14 mouse cellular contexts compared by ENCODE assay signal in the genomic region with DNA sequence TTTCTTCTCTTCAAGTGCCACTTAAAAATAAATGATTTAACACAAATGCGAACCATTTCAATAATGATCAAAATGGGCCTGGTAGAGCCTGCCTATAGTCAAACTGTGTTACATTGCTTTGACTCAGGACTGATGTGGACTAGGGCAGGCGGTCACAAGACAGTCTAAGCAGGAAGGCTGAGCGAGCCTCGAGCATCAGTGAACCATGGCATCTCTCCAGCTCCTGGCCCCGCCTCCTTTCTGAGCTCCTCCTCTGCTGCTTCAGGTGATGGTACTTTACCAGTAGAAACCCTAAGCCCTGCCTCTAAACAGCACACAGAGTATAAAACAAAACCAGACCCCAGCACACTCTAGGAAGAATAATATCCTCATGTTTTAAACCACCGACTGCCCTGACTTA. TPM values are rescaled to one million over a fixed set of nuclear protein-coding genes. Genes with fewer than 3 reads are reported as not detected.
DNase-seq lines count a peak whose midpoint lies in the region; ATAC-seq and TF ChIP-seq lines count a peak whose summit lies in the region.
"Had no signal": no experiment of that assay in that cellular context is flagged by ENCODE, and none has a peak within 500 bp of the region (broad histone marks: within the 10 kb centered on the region; RNA-seq: fewer than 3 reads in every experiment).

No protein-coding gene starts in this region.

- ATAC-seq in cerebellum, adult (ENCODE audit: insufficient number of reproducible peaks, low FRiP score, low TSS enrichment): no peak
- ATAC-seq in heart, embryonic 11.5 days (replicated peaks; ENCODE audit: insufficient number of reproducible peaks, low FRiP score, low TSS enrichment): no peak
- ATAC-seq: forebrain, embryonic 13.5 days; inflammation-experienced regulatory T-cells, adult 6 months had no signal

- no peak overlapping the region for H3K9ac ChIP-seq in heart, embryonic 11.5 days (ENCODE audit: low read depth, low read length)
- H3K9ac ChIP-seq: forebrain, embryonic 13.5 days; heart, embryonic 12.5 days had no signal

- H3K4me2 ChIP-seq in heart, embryonic 11.5 days: no peak overlapping the region
- H3K4me2 ChIP-seq: forebrain, embryonic 13.5 days; heart, embryonic 12.5 days had no signal

- no peak for TF ChIP-seq CTCF in spleen, adult 2 months (IDR thresholded peaks at IDR 0.05; ENCODE audit: extremely low read depth, insufficient read depth, insufficient read length, insufficient replicate concordance)

- no peaks in the 10 kb centered on the region for H3K27me3 ChIP-seq in spleen, adult 2 months (ENCODE audit: control insufficient read depth, insufficient read depth, low read length)
- no peaks in the 10 kb centered on the region for H3K27me3 ChIP-seq in heart, embryonic 11.5 days (ENCODE audit: control insufficient read depth, insufficient read depth, low read length)
- H3K27me3 ChIP-seq: forebrain, embryonic 13.5 days; heart, embryonic 12.5 days had no signal

- WGBS in spleen, adult 2 months: 64% methylated on average over 6 of the region's 6 CpGs
- 77% methylated on average over 6 of the region's 6 CpGs for WGBS in heart, embryonic 11.5 days (ENCODE audit: insufficient replicate concordance)

- no peaks in the 10 kb centered on the region for H3K9me3 ChIP-seq in heart, embryonic 11.5 days (replicated peaks; ENCODE audit: control insufficient read depth, low read length)
- H3K9me3 ChIP-seq: forebrain, embryonic 13.5 days; heart, embryonic 12.5 days; hindbrain, embryonic 10.5 days had no signal

- peaks cover 6% of the 10 kb centered on the region for H3K4me1 ChIP-seq in spleen, adult 2 months (ENCODE audit: control insufficient read depth, insufficient read depth, insufficient read length)
- H3K4me1 ChIP-seq in heart, embryonic 11.5 days (ENCODE audit: control insufficient read depth, insufficient read depth, low read length): no peaks in the 10 kb centered on the region
- H3K4me1 ChIP-seq: forebrain, embryonic 13.5 days; hindbrain, embryonic 10.5 days had no signal

- peaks cover 10% of the 10 kb centered on the region for H3K36me3 ChIP-seq in spleen, adult 2 months (ENCODE audit: control insufficient read depth, insufficient read depth, low read length)
- 0 out of 2 replicates have a peak, but pooled peaks cover 5% of the 10 kb centered on the region for H3K36me3 ChIP-seq in heart, embryonic 11.5 days (ENCODE audit: control insufficient read depth, insufficient read depth, low read length)

- no peak for TF ChIP-seq POLR2A in spleen, adult 2 months (IDR thresholded peaks at IDR 0.05; ENCODE audit: low read depth, low read length)

- DNase-seq in cerebellum, postnatal 10 days: peak; percentile 48 to 52
- DNase-seq in kidney, adult 8-10 months: peak; percentile 33 to 71
- DNase-seq in lung, postnatal 10 days: peak; percentile 37
- DNase-seq in spleen, adult 2 months (ENCODE audit: low read depth in 1 of 2, low spot score in 2 of 2): peak; percentile 67 to 73
- no peak for DNase-seq in gastrocnemius, postnatal 10 days
- no peak for DNase-seq in urinary bladder, postnatal 10 days (ENCODE audit: low spot score)
- DNase-seq: cerebellum, adult 11-12 months; gastrocnemius, postnatal 14 days had no signal

- no peak overlapping the region for H3K4me3 ChIP-seq in spleen, adult 2 months (ENCODE audit: extremely low read depth, insufficient read depth, insufficient read length)
- H3K4me3 ChIP-seq in heart, embryonic 11.5 days (ENCODE audit: low read depth, low read length): no peak overlapping the region
- H3K4me3 ChIP-seq: forebrain, embryonic 13.5 days; heart, embryonic 12.5 days; hindbrain, embryonic 10.5 days had no signal

- no peak overlapping the region for H3K27ac ChIP-seq in spleen, adult 2 months (ENCODE audit: insufficient read depth, low read length)
- H3K27ac ChIP-seq in heart, embryonic 11.5 days (ENCODE audit: low read depth, low read length): no peak overlapping the region
- H3K27ac ChIP-seq: forebrain, embryonic 13.5 days; hindbrain, embryonic 10.5 days had no signal

RNA-seq across cellular contexts. Expression of a gene that starts 36.3 kb away (rescaled TPM):
- polyA plus RNA-seq in spleen, adult 2 months (2012; rRNA removed): 3.7 and 5.2 TPM in 2 replicates
- 100 to 1,000 TPM; 144 to 145 TPM for total RNA-seq in gastrocnemius, postnatal 10 days (2021)
- 85.9 and 89.3 TPM in 2 replicates for polyA plus RNA-seq in heart, embryonic 11.5 days (2014; fragmentation: Nextera tagmentation; extraction: Ambion mirVana)

Comparison
In these comparisons a context has a peak if more than half of its experiments do, and no peak if none do; other contexts are left out.
1. DNase-seq: peak in cerebellum, postnatal 10 days (2 of 2), kidney, adult 8-10 months (2 of 2), lung, postnatal 10 days (single experiment) and spleen, adult 2 months (2 of 2); none in gastrocnemius, postnatal 10 days (single experiment) and urinary bladder, postnatal 10 days (single experiment).
2. RNA of a gene that starts 36.3 kb away (polyA plus RNA-seq): 85.9 to 89.3 TPM in heart, embryonic 11.5 days; 3.7 to 5.2 TPM in spleen, adult 2 months; every median in the first group is over 10 times any median in the second.